Mouse (Mus musculus) mature B cell (primary cell): ENCODE data around the gene Zdhhc16.

ENCODE experiments used
- in situ Hi-C: fragments of 300-500 bp; cut with MboI; formaldehyde crosslinking; loops from 2 replicates; pipeline ENCODE4 v1.14.3; 2019

Zdhhc16 gene

DNA sequence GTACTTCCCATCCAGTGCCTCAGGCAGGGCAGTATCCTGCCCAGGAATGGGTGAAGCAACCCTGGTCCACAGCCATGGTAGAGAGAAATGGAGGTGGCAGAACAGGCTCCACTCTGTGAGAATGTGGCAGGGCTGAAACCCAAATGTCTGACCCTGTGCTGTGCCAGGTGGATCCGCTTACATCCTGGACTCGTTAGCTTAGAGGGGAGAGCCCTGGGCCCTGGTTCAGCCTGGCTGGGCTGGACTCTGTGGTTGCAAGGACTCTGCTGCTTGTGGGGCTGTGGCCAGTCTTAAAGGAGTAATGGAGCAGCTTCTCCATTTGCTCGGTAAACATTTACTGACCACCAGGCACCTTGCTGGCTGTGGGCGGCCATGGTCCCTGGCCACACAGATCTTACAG lies 53.9 kb downstream of the Zdhhc16 start:
- in situ Hi-C loops = no loop called here

DNA sequence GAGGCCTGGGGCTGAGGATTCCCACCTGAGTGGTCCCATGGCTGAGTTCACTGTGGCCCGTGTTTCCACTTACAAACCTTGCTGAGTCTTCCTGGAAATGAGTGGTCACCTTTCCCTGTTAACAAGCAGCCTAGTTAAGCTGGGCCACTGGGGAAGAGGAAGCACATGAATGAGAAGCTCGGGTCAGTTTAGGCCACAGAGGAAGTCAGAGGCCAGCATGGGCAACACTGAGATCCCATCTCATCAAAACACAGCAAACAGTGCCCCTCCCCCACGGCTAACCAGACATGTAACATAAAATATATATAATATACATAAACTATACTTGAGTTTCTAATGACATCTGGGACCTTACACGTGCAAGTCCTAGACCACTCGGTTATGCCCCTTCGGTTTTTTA lies 56.5 kb downstream of the Zdhhc16 start:
- in situ Hi-C loops = no loop called here

DNA sequence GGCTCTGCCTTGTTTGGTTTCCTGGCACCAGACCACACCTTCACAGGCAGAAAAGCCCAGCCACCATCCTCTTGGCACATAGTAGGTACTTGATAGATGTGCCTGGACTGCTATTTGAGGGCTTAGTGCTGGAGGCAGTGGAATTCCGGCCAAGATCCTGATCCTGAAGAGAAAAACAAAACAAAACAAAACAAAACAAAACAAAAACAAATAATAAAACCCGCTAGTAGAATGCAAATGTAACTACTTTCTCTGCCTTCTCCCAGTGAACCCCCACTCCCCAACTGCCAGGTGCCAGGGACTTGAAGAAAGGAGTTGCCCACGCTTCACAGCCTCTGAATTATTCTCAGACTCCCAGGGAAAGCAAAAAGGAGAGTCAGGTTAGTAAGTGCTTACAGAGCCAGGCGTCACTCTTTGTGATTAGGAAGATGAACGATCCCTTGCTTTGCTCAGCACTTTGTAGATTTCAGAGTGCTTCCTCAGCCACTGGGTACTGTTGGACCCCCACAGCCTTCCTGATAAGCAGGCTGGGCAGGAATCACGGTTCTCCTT lies 58.7 kb downstream of the Zdhhc16 start:
- in situ Hi-C loops = no loop called here

DNA sequence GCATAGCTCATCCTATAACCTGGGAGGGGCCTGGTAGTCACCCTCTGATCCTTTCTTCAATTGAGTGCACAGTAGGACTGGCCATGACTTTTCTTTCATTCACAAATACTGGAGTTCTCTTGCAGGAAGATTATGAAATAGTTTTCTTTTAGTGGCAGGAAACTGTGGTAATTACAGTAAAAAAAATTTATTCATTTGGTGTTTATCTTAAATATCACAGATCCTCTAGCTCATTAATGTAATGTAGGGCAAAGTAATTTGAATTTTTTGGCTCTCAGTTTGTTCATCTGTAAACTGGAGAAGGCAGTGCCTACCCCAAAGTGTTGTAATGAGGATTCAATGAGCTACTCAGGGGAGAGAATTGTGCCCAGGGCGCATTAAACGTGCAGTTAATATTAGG lies 59.7 kb downstream of the Zdhhc16 start:
- in situ Hi-C loops = no loop called here

DNA sequence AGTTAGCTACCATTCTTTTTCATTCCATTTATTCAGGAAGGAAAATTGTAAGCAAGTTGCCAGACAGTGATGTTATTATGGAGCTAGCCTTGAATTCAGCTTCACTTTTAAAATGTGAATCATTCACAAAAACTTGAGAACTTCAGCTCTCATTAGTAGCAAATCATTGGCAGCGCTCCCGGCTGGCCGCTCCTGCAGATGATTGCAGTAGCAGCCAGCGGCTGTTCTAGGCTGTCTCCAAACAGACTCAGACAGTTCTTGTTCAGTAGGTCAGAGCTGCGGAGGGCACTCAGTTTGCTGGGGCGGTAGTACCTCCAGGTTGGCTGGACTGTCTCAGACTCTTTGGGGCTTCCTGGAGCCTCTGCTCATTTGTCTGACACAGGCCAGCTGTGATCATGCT lies 60.2 kb downstream of the Zdhhc16 start:
- in situ Hi-C loops = no loop called here
